Mouse (Mus musculus): ENCODE data around the gene Rmnd5b. TPM values are rescaled to one million over a fixed set of nuclear protein-coding genes. Genes with fewer than 3 reads are reported as not detected.
"Not testable (repeated sequence)": the region's sequence is repeated elsewhere in the genome, so short reads cannot be mapped to it uniquely, and the experiment has no call there.

Rmnd5b gene
- polyA plus RNA-seq, 1 experiment: 41.0 TPM

DNA sequence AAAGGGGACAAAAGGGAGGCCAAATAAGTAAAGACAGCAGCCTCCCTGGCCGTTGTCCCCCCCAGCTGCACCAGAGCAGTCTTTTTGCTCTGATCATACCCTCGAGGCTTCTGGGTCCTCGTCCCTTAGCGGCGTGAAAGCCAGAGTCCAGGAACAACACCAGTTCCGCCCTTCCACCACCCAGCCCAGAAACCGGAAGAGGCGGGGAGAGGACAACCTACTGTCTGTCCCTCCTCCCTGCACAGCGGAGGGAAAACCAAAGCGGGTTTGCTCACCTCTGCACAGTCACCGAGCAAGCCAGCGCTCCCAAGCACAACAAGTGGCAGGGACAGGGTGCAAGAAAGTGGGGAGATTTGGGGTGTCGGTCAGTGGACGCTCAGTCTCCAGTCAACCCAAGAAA lies 20.1 kb downstream of the Rmnd5b start:
- H3K4me3 ChIP-seq: peak overlapping the region; percentile 20
- H3ac ChIP-seq (ENCODE audit: control insufficient read depth, insufficient read length): peak overlapping the region; percentile 7
- no peaks in the 10 kb centered on the region for H3K27me3 ChIP-seq (ENCODE audit: control insufficient read depth, insufficient read depth, insufficient read length)
- H3K4me2 ChIP-seq (ENCODE audit: low read depth): peak overlapping the region; percentile 77
- peak; percentile 83 for TF ChIP-seq POLR2A (IDR thresholded peaks at IDR 0.05; ENCODE audit: insufficient read length, low read depth)
- peak; percentile 84 for TF ChIP-seq E2F4 (IDR thresholded peaks at IDR 0.05; ENCODE audit: insufficient read depth)
- TF ChIP-seq POLR2AphosphoS2 (IDR thresholded peaks at IDR 0.05; ENCODE audit: insufficient read length, low read depth): peak; percentile 90
- no peak for TF ChIP-seq MYOD1 (IDR thresholded peaks at IDR 0.05; ENCODE audit: control insufficient read depth in 1 of 3, insufficient read length in 2 of 3, low read depth in 2 of 3)
- no peak for TF ChIP-seq TCF12 (IDR thresholded peaks at IDR 0.05; ENCODE audit: insufficient read depth, poor library complexity, severe bottlenecking)
- no peaks in the 10 kb centered on the region for H3K36me3 ChIP-seq (ENCODE audit: control insufficient read depth, insufficient read depth)
- peaks cover 8% of the 10 kb centered on the region for H3K79me2 ChIP-seq (ENCODE audit: control insufficient read depth, insufficient read depth)

DNA sequence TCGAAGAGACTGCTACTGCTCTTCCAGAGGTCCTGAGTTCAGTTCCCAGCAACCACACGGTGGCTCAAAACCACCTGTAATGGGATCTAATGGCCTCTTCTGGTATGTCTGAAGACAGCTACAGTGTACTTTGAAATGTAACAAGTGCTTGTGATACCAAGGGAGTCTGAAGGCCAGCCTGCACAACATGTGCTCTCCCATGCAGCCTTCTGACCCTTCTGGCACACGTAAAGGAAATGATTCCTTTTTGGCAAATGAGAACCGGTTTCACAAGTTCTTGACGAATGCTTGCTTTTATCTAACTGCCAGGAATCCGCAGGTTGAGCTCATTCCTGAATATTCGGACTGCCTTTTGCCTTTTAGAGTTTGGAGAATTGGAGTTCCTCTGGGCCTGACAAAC lies 20.6 kb downstream of the Rmnd5b start:
- peaks cover 4% of the 10 kb centered on the region for H3K79me2 ChIP-seq (ENCODE audit: control insufficient read depth, insufficient read depth)

DNA sequence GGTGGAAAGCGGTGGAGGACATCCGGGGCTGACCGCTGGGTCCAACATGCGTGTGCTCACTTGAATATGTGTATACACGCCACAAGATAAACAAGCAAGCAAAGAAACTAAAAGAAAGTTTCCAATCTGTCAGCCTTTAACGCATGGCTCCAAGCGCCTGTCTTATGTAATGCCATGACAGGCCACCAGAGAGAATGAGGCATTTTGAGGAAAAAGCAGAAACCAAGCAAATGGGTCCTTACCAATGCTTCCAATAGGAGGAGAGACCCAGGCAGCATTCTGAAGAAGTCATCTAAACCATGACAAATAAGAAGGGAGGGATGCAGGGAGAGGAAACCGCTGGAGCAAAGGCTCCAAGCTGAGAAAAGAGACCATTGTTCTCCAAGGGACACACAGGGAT lies 21.4 kb downstream of the Rmnd5b start:
- Histone ChIP-seq H3K4me2 (ENCODE audit: low read depth) (no peak overlapping the region), H3K27me3 (ENCODE audit: control insufficient read depth, insufficient read depth, insufficient read length) (no peaks in the 10 kb centered on the region), H3ac (ENCODE audit: control insufficient read depth, insufficient read length) (no peak overlapping the region), H3K79me2 (ENCODE audit: control insufficient read depth, insufficient read depth) (no peaks in the 10 kb centered on the region), H3K4me3 (no peak overlapping the region), H3K36me3 (ENCODE audit: control insufficient read depth, insufficient read depth) (no peaks in the 10 kb centered on the region)
- TF ChIP-seq SRF (IDR thresholded peaks at IDR 0.05; ENCODE audit: control insufficient read depth, insufficient read length, low read depth): no peak
- TF ChIP-seq USF1 (IDR thresholded peaks at IDR 0.05; ENCODE audit: low read depth): no peak
- TF ChIP-seq CEBPB (IDR thresholded peaks at IDR 0.05; ENCODE audit: insufficient read depth, poor library complexity, severe bottlenecking): no peak
- TF ChIP-seq E2F4 (IDR thresholded peaks at IDR 0.05; ENCODE audit: insufficient read depth): no peak
- TF ChIP-seq POLR2A (IDR thresholded peaks at IDR 0.05; ENCODE audit: insufficient read length, low read depth): no peak
- TF ChIP-seq MYOD1 (IDR thresholded peaks at IDR 0.05; ENCODE audit: control insufficient read depth in 1 of 3, insufficient read length in 2 of 3, low read depth in 2 of 3): no peak
- no peak for TF ChIP-seq TCF3 (IDR thresholded peaks at IDR 0.05; ENCODE audit: insufficient read length, low read depth)

More for the DNA sequence above, 20.6 kb downstream of the Rmnd5b start:
- Histone ChIP-seq H3ac (ENCODE audit: control insufficient read depth, insufficient read length) (peak overlapping the region; percentile 7), H3K27me3 (ENCODE audit: control insufficient read depth, insufficient read depth, insufficient read length) (no peaks in the 10 kb centered on the region), H3K36me3 (ENCODE audit: control insufficient read depth, insufficient read depth) (no peaks in the 10 kb centered on the region), H3K4me2 (ENCODE audit: low read depth) (peak overlapping the region; percentile 77), H3K4me3 (peak overlapping the region; percentile 20)
- TF ChIP-seq POLR2A (IDR thresholded peaks at IDR 0.05; ENCODE audit: insufficient read length, low read depth): no peak
- TF ChIP-seq MAX (IDR thresholded peaks at IDR 0.05; ENCODE audit: low read depth): no peak
- TF ChIP-seq TCF3 (IDR thresholded peaks at IDR 0.05; ENCODE audit: insufficient read length, low read depth): no peak
- TF ChIP-seq MYOG (IDR thresholded peaks at IDR 0.05; ENCODE audit: control insufficient read depth in 1 of 3, insufficient read depth in 1 of 3, insufficient read length in 2 of 3, low read depth in 2 of 3): no peak
- TF ChIP-seq USF1 (IDR thresholded peaks at IDR 0.05; ENCODE audit: low read depth): no peak
- no peak for TF ChIP-seq E2F4 (IDR thresholded peaks at IDR 0.05; ENCODE audit: insufficient read depth)
- TF ChIP-seq TCF12 (IDR thresholded peaks at IDR 0.05; ENCODE audit: insufficient read depth, poor library complexity, severe bottlenecking): no peak
- no peak for TF ChIP-seq CEBPB (IDR thresholded peaks at IDR 0.05; ENCODE audit: insufficient read depth, poor library complexity, severe bottlenecking)
- TF ChIP-seq REST (IDR thresholded peaks at IDR 0.05; ENCODE audit: insufficient read depth, insufficient read length): no peak
- no peak for TF ChIP-seq MYOD1 (IDR thresholded peaks at IDR 0.05; ENCODE audit: control insufficient read depth in 1 of 3, insufficient read length in 2 of 3, low read depth in 2 of 3)
- no peak for TF ChIP-seq SRF (IDR thresholded peaks at IDR 0.05; ENCODE audit: control insufficient read depth, insufficient read length, low read depth)

DNA sequence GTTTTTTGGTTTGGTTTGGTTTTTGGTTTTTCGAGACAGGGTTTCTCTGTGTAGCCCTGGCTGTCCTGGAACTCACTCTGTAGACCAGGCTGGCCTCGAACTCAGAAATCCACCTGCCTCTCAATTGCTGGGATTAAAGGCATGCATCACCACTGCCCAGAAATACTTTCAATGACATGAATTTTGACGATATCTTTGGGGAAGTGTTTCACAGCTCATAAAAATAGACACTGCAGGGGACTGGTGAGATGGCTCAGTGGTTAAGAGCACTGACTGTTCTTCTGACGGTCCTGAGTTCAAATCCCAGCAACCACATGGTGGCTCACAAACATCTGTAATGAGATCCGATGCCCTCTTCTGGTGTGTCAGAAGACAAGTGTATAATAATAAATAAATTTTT lies 25.8 kb downstream of the Rmnd5b start:
- not testable (repeated sequence) for H3K4me3 ChIP-seq; H3K4me2 ChIP-seq (ENCODE audit: low read depth); H3K27me3 ChIP-seq (ENCODE audit: control insufficient read depth, insufficient read depth, insufficient read length); H3K36me3 ChIP-seq (ENCODE audit: control insufficient read depth, insufficient read depth); H3ac ChIP-seq (ENCODE audit: control insufficient read depth, insufficient read length)
- H3K79me2 ChIP-seq (ENCODE audit: control insufficient read depth, insufficient read depth): peaks cover 14% of the 10 kb centered on the region

DNA sequence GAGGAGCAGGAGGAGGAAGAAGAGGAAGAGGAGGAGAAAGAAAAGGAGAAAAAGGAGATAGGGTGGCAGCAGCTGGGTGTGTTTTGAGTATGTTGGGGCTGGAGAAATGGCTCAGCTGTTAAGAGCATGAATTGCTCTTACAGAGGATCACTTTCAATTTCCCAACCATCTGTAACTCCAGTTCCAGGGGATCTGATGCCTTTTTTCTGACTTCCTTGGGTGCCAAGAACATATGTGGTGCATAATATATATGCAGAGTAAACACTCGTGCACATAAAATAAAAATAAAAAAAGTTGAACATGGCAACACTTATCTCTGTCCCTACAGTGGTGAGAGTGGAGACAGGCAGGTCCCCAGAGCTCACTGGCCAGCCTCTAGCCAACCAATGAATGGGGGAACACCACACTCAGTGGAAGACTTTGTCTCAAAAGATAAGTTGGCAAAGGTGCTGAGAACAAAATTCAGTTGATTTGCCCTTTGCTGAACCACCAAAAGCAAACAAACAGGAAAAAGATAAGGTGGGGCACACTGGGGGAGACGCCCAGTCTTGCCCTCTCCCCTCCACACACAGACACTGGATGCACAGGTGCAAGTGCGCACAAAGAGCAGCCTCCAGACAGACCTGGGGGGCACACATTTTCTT lies 26.3 kb downstream of the Rmnd5b start:
- Histone ChIP-seq H3K4me2 (ENCODE audit: low read depth) (no peak overlapping the region), H3ac (ENCODE audit: control insufficient read depth, insufficient read length) (no peak overlapping the region), H3K27me3 (ENCODE audit: control insufficient read depth, insufficient read depth, insufficient read length) (no peaks in the 10 kb centered on the region), H3K4me3 (no peak overlapping the region), H3K79me2 (ENCODE audit: control insufficient read depth, insufficient read depth) (peaks cover 20% of the 10 kb centered on the region), H3K36me3 (ENCODE audit: control insufficient read depth, insufficient read depth) (peaks cover 11% of the 10 kb centered on the region)
- TF ChIP-seq E2F4 (IDR thresholded peaks at IDR 0.05; ENCODE audit: insufficient read depth) (no peak), MYOG (IDR thresholded peaks at IDR 0.05; ENCODE audit: control insufficient read depth in 1 of 3, insufficient read depth in 1 of 3, insufficient read length in 2 of 3, low read depth in 2 of 3) (no peak), SRF (IDR thresholded peaks at IDR 0.05; ENCODE audit: control insufficient read depth, insufficient read length, low read depth) (no peak), MAX (IDR thresholded peaks at IDR 0.05; ENCODE audit: low read depth) (no peak), TCF3 (IDR thresholded peaks at IDR 0.05; ENCODE audit: insufficient read length, low read depth) (no peak)
